Mouse (Mus musculus) adrenal gland, postnatal 10 days (tissue): ENCODE measurements around the gene Podxl2. TPM values are rescaled to one million over a fixed set of nuclear protein-coding genes. Genes with fewer than 3 reads are reported as not detected.

Source experiments
- DNase-seq: peaks from one replicate; pipeline ENCODE4 v3.0.0; 2021; ENCODE audit warnings: mixed read lengths
- total RNA-seq, 2 experiments: library from RNA; stranded (reverse); gene quantifications; 2 replicates each; pipeline ENCODE4 v1.2.3; 2021

Gene Podxl2
- total RNA-seq, 2 experiments from 2014 or later, result 27.8 to 28.3 TPM

DNA sequence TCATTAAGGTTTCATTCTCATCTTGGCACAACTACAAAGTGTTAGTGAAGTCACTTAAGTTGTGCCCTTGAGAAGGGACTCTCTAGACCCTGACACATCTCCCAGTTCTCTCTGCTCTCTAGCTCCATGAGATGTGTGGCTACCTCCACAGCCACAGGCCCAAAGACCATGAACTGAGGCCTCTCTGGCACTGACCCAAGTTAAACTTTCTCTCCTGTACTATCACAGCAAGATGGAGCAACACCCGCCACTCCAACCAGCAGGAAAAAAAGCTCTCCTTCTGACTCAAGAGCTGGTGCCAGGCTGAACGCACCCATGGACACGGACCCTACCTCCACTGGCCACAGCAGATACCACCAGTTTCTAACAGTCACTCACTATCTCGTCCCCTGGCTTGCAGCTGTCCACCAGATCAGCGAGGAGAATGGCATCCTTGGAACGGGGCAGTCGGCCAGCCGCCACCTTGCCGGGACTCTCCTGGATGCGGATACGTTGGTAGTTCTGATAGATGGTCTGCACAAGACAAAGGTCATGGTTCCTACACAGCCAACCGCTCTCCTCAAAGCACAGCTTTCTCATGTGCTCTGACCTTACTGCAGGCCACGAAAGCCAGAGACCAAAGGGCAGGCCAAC, 14.7 kb upstream of the Podxl2 start:
- peak; percentile 45 for DNase-seq

DNA sequence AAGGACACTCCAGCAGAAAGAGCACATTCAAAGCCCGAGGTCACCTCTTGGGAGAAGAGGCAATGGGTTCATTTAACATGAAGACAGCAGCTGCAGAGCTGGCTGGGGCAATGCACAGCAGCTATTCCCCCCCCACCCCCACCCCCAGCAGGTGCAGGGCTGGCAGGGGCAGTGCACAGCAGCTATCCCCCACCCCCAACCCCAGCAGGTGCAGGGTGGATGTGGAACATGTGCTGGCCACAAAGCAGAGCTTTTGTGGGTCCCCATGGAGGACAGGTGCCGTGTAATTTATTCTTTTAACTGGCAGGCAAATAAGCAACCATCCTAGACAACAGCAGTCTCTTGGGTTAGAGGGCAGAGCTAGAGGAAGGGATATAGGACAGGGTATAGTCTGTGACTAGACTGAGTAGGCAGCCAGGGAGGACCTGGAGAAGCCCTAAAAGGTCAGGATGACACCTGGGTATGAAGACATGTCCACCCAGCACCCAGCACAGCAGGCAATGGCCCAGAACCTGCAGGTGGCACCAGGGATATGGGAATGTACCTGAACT, 11.6 kb upstream of the Podxl2 start:
- no peak for DNase-seq

DNA sequence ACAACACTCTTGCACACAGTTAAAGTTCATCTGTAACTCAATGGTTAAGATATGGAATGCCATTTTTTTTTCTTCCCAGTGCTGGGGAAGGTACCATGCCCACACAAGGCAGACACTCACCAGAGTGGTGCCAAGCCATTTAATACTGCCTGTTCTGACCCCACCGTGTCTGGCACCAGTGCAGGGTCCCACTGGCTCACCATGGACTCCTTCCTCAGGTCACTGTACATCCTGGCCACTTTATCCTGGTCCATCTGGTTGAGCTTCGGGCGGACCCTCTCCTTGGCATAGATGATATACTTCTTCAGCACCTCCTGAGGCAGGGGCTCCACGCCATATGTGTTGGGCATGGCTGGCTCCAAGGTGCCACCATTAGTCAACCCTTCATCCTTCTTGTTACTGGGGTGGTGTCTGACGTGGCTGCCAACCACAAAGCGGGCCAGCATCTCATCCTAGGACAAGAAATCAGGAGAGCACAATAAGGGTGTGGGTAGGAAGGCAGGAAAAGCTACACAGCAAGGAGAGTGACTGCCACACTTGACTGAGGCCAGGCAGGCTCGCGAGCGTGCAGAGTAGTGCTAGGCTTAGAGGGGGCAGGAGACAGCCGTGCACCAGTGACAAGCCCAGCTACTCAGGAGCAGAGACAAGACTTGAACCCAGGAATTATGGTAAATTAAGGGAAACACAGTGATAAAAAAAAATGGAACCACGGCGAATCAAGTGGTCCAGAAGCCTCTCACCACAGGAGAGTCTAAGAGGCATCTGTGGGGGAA, 11.0 kb upstream of the Podxl2 start:
- no peak for DNase-seq

GRCm38 (mm10) chr6:88884690-88885089, 9.8 kb upstream of the Podxl2 start:
- DNase-seq, result no peak

DNA sequence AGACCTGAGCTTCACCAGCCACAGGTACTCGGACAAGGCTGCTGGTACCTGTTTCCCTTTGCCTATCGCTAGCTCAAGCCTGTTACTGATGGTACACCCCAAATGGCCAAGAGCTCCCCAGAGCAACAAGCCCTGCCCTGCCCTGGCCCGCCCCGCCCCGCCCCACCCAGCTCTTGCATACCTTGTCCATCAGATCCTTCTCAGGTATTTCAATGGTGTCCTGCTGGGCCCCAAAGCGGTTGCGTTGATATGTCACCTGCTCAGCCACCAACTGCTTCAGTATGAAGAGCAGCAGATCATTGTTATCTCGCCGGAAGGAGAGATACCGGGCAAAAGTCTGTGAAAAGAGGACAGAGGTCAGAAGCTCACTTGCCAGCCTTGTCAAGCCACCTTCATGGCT, 9.4 kb upstream of the Podxl2 start:
- no peak for DNase-seq

DNA sequence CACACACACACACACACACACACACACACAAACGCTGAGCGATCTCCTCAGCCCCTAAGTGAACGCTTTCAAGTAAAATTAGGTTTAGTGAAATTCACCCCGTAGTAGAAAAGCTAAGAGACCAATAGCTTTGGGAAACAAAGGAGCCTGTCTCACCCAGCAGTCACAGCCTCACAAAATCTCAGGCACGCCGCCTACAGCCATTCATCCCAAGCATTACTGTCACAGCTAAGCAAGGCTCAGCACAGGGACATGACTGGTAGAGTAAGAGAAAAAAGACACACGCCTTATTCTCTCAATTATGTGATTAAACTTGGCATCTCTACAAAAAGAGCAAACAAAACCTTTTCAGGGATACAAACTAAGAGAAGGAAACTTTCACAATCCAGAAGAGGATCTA, 6.5 kb upstream of the Podxl2 start:
- DNase-seq, result no peak

DNA sequence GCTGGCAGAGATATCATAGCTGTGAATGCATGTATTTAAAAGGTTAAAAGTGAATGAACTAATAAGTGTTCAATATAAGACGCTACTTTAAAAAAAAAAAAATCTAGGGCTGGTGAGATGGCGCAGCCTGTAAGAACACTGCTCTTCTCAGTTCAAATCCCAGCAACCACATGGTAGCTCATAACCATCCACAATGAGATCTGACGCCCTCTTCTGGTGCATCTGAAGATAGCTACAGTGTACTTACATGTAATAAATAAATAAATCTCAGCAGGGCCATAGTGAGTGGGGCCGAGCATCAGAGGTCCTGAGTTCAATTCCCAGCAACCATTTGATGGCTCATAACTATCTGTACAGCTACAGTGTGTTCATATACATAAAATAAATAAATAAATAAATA, 4.6 kb upstream of the Podxl2 start:
- DNase-seq, result no peak

- DNase-seq, result peak; percentile 34
Observed at GRCm38 (mm10) chr6:88873965-88874867, 628 bp downstream of the Podxl2 start.

GRCm38 (mm10) chr6:88872811-88873210, 2.0 kb downstream of the Podxl2 start:
- DNase-seq, result no peak

DNA sequence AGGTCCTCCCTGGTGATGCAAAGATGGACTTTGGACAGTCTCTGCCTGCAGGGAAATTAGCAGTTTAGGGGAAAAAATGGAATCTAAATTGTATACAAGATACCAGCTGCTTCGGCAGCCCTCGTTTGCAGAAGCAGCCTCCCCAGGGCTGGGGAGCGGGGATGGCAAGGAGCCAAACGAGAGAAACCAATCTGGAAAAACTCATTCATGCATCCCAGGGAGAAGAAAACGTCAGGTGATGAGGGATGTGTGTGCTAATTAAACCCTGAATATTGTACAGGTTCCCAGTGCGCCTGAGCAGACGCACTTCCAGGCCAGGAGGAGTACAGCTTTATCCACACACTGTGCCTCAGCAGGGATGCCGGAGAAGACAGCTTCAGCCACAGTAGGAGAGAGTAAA, 3.3 kb downstream of the Podxl2 start:
- DNase-seq, result no peak

GRCm38 (mm10) chr6:88870594-88870993, 4.2 kb downstream of the Podxl2 start:
- no peak for DNase-seq

GRCm38 (mm10) chr6:88869459-88869858, 5.4 kb downstream of the Podxl2 start:
- peak; percentile 51 for DNase-seq

DNA sequence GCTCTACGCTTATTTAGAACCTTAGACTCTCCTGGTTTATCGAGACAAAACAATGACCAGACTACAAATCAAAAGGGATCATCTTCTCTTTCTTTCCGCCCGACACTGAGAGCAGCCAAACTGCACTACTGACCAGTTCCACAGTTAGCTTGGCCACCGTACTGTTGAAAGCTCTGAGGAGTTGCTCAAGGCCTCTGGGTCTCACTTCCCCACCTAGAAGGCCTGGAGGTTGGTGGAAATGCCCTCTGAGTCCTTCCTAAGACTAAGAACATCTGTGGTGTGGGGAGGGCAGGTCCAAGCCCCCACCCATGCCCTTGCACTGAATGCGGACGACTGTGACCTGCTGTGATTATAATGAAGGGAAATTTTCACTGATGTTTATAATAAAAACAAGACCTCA, 9.1 kb downstream of the Podxl2 start:
- no peak for DNase-seq

DNA sequence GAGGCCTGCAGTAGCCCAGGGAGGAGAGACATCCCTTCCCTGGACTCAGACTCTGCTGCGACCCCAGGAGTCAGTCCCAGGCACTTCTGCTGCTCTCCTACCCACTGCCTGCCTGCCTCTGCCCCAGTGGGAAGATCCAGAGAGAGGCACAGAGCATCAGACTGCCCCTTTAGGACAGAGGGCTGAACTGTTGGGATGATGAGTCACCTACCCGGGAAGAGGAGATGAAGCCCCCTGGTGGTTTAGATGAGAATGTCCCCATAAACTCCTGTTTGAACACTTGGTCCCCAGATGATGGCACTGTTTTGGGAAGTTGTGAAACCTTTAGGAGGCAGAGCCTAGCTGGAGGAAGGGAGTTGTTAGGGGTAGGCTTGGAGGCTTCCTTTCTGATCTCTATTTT, 13.9 kb downstream of the Podxl2 start:
- peak; percentile 61 for DNase-seq

DNA sequence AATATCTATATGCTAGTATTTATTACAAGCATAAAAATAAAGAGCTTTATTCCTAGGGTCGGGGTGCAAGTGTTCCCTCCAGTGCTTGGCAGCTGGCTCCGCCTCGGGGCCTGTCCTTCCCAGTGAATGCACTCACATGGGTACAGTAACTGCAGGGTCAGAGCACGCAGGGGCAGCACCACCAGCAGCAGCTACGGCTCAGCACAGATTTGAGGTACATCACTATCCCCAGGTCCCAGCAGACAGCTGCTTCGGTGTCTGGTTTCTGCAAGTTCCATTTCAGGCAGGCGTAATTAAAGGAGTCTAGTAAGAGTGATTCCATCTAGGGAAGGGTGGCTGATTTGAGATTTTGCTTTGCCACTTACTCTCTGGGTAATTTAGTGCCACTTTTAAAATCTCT, 16.5 kb downstream of the Podxl2 start:
- no peak for DNase-seq

GRCm38 (mm10) chr6:88857830-88858229, 17.0 kb downstream of the Podxl2 start:
- DNase-seq, result no peak

DNA sequence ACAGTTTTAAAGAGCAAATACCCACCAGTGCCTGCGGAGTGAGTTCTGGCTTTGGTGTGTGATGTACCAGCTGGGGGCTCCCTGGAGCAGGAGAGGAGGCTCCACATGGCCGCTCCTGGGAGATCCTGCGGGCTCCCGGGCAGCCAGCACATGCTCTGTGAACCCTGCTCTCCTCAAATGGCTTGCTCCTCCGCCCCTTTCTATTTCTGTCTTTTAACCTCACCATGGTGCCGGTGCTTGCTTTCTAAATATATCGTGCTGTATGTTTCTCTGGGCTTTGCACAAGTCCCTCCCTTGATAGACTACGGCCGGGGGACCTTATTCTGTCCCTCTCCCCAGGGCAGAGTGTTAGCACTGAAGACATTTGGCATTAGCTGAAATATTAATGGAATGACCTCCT, 17.6 kb downstream of the Podxl2 start:
- DNase-seq, result peak; percentile 64

DNA sequence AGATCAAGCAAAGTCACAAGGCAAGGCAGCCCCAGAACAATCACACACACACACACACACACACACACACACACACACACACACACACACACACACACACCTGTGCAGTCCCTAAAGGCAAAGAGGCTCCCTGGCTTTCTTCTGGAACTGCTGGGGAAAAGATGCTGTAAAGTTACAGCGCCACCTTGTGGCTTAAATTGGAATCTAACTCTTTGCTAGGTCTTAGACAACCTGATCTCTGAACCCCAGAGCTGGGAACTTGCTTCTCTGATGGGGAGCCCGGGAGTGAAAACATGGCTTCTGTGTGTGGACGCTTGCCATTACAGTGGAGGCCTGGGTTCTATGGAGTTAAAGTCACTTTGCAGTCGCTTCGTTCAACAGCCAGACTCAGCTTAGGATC, 19.2 kb downstream of the Podxl2 start:
- DNase-seq, result peak; percentile 78

DNA sequence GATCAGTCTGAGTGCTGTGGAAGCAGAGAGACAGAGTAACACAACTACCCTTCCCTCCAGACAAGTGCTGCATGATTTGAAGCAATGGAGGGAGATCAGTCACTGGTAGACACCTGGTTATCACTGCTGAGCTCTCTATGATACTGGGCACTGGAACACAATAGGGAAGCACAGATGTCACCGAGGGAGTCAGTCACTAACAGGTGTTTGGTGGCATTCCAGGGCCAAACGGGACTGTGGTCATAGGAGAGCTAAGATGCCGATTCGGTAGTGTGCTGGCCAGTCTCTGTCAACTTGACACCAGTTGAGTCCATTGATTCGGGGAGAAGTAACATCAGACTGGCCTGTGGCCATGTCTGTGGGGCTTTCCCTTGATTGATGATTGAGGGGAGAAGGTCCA, 20.3 kb downstream of the Podxl2 start:
- DNase-seq, result no peak

DNA sequence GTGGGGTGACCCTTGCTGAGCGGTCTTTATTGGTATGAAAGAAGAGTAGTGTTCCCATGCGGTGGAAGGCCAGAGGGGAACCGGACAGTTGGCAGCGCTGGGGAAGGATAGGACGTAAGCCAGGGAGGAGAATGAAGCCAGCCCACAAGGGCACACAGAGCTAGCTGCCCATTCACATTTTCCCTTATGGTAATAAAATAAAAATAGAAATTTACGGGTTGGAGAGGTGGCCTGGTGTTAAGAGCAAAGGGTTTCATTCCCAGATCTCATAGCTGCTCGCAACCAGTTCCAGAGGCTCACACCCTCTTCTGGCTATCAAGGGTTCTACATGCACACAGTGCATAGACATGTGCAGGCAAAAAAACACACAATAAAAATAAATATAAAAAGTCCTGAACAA, 24.8 kb downstream of the Podxl2 start:
- DNase-seq, result no peak

- DNase-seq, result peak; percentile 49
Observed at GRCm38 (mm10) chr6:88849270-88849669, 25.6 kb downstream of the Podxl2 start.

DNA sequence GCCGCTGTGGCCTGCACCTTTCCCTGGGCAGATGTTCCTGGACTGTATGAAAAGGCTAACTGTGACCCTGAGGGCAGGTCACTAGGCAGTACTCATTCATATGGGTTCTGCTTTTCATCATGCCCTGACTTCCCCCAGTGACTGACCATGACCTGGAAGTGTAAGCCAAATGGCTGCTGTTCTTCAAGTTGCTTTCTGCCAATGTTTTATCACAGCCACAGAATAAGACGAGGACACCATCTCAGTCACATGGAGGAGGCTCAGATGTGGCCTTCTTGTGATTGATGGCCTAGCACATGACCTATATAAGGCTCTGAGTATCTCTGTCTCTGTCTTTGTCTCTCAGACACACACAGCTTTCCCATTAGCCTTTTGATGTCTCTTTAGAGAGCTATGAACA, 27.3 kb downstream of the Podxl2 start:
- no peak for DNase-seq
